Mouse (Mus musculus) midbrain, embryonic 13.5 days (tissue): ENCODE measurements at regions not wholly inside any gene's neighbourhood (a gene's known extent, or its start where the extent isn't known, plus 50 kb on each side); places are given as distances from the start of the nearest gene placed in this dataset.

Experiments
- ATAC-seq: fragments of 200-750 bp; cut with Nextera tagmentation; 2 replicates; pipeline ENCODE4 v1.8.0; 2017; ENCODE audit warnings: mild to moderate bottlenecking, moderate TSS enrichment, moderate library complexity
- H3K27ac ChIP-seq: fragments of 300-500 bp; sonication (generic); 2 replicates; pipeline ENCODE4 v1.5.1; 2015; ENCODE audit warnings: inconsistent platforms, mild to moderate bottlenecking, moderate library complexity
- H3K27me3 ChIP-seq: fragments of 300-500 bp; sonication (generic); 2 replicates; pipeline ENCODE4 v1.6.1; 2015; ENCODE audit warnings: mild to moderate bottlenecking, inconsistent platforms
- H3K36me3 ChIP-seq: fragments of 300-500 bp; sonication (generic); 2 replicates; pipeline ENCODE4 v1.6.1; 2015; ENCODE audit warnings: mild to moderate bottlenecking, inconsistent platforms
- H3K4me1 ChIP-seq: fragments of 300-500 bp; sonication (generic); replicated peaks from 2 replicates; pipeline ENCODE4 v1.6.1; 2015; ENCODE audit warnings: inconsistent platforms
- H3K4me2 ChIP-seq: fragments of 300-500 bp; sonication (generic); replicated peaks from 2 replicates; pipeline ENCODE4 v1.6.1; 2015; ENCODE audit warnings: moderate library complexity, mild to moderate bottlenecking, inconsistent platforms
- H3K4me3 ChIP-seq: fragments of 300-500 bp; sonication (generic); replicated peaks from 2 replicates; pipeline ENCODE4 v1.5.1; 2015; ENCODE audit warnings: mild to moderate bottlenecking, inconsistent platforms
- H3K9ac ChIP-seq: fragments of 300-500 bp; sonication (generic); replicated peaks from 2 replicates; pipeline ENCODE4 v1.6.1; 2015; ENCODE audit warnings: mild to moderate bottlenecking, inconsistent platforms
- H3K9me3 ChIP-seq: fragments of 300-500 bp; sonication (generic); 2 replicates; pipeline ENCODE4 v1.6.1; 2016; ENCODE audit warnings: mild to moderate bottlenecking, inconsistent platforms
- WGBS: fragments of 180-500 bp; shearing (Covaris S2); methylation state at CpG from one replicate; pipeline ENCODE4 v1.1.7; 2015; 5-methylcytosine and 5-hydroxymethylcytosine counted together

- H3K4me2 ChIP-seq, result no peak overlapping the region
- H3K36me3 ChIP-seq, result no peaks in the 10 kb centered on the region
- H3K27me3 ChIP-seq, result no peaks in the 10 kb centered on the region
- WGBS, result 90% methylated on average over 5 of the region's 5 CpGs
- ATAC-seq, result no peak
- no peaks in the 10 kb centered on the region for H3K4me1 ChIP-seq
- no peaks in the 10 kb centered on the region for H3K9me3 ChIP-seq
- H3K27ac ChIP-seq, result no peak overlapping the region
- H3K4me3 ChIP-seq, result no peak overlapping the region
- H3K9ac ChIP-seq, result no peak overlapping the region
Measured at GRCm38 (mm10) chr3:130976206-130976605, 134.1 kb upstream of the Lef1 start.

- no peak overlapping the region for H3K4me2 ChIP-seq
- ATAC-seq, result no peak
- H3K36me3 ChIP-seq, result no peaks in the 10 kb centered on the region
- no peak overlapping the region for H3K27ac ChIP-seq
- WGBS, result 83% methylated on average over 1 of the region's 1 CpGs
- H3K27me3 ChIP-seq, result no peaks in the 10 kb centered on the region
- no peaks in the 10 kb centered on the region for H3K9me3 ChIP-seq
- H3K9ac ChIP-seq, result no peak overlapping the region
- H3K4me3 ChIP-seq, result no peak overlapping the region
- no peaks in the 10 kb centered on the region for H3K4me1 ChIP-seq
Measured at GRCm38 (mm10) chr3:130975291-130975690, 135.0 kb upstream of the Lef1 start.

GRCm38 (mm10) chr3:130972126-130972525 is 138.1 kb upstream of the Lef1 start:
- no peak overlapping the region for H3K4me3 ChIP-seq
- no peak overlapping the region for H3K27ac ChIP-seq
- no peaks in the 10 kb centered on the region for H3K9me3 ChIP-seq
- WGBS, result 46% methylated on average over 2 of the region's 2 CpGs
- no peaks in the 10 kb centered on the region for H3K36me3 ChIP-seq
- no peak overlapping the region for H3K4me2 ChIP-seq
- H3K4me1 ChIP-seq, result 0 out of 2 replicates have a peak, but pooled peaks cover 3% of the 10 kb centered on the region
- ATAC-seq, result 0 out of 2 replicates have a peak, but pooled peaks have one; percentile 17
- H3K27me3 ChIP-seq, result no peaks in the 10 kb centered on the region
- no peak overlapping the region for H3K9ac ChIP-seq

GRCm38 (mm10) chr3:130965275-130965674 is 145.0 kb upstream of the Lef1 start:
- H3K9ac ChIP-seq, result no peak overlapping the region
- no peak for ATAC-seq
- peaks cover 50% of the 10 kb centered on the region for H3K4me1 ChIP-seq
- H3K27me3 ChIP-seq, result no peaks in the 10 kb centered on the region
- H3K27ac ChIP-seq, result peak overlapping the region; percentile 60; the same call in 1 of the 2 replicates
- H3K4me3 ChIP-seq, result no peak overlapping the region
- H3K4me2 ChIP-seq, result no peak overlapping the region
- WGBS, result 96% methylated on average over 3 of the region's 3 CpGs
- H3K36me3 ChIP-seq, result no peaks in the 10 kb centered on the region
- no peaks in the 10 kb centered on the region for H3K9me3 ChIP-seq

- Histone ChIP-seq H3K9ac (no peak overlapping the region), H3K36me3 (no peaks in the 10 kb centered on the region), H3K27me3 (no peaks in the 10 kb centered on the region), H3K4me3 (no peak overlapping the region), H3K27ac (peak overlapping the region; percentile 92), H3K9me3 (no peaks in the 10 kb centered on the region), H3K4me1 (peaks cover 50% of the 10 kb centered on the region), H3K4me2 (peak overlapping the region; percentile 49)
- no peak for ATAC-seq
- 58% methylated on average over 6 of the region's 6 CpGs for WGBS
Measured at GRCm38 (mm10) chr3:130964088-130964487, 146.2 kb upstream of the Lef1 start.

- Histone ChIP-seq H3K36me3 (no peaks in the 10 kb centered on the region), H3K4me3 (peak overlapping the region; percentile 21; the same call in 1 of the 2 replicates), H3K27me3 (no peaks in the 10 kb centered on the region), H3K4me1 (peaks cover 50% of the 10 kb centered on the region), H3K27ac (peak overlapping the region; percentile 92), H3K9ac (0 out of 2 replicates have a peak overlapping the region, but pooled peaks have one; percentile 36), H3K4me2 (peak overlapping the region; percentile 49), H3K9me3 (no peaks in the 10 kb centered on the region)
- peak; percentile 61 for ATAC-seq
- 6% methylated on average over 11 of the region's 11 CpGs for WGBS
Measured at GRCm38 (mm10) chr3:130963625-130964024, 146.6 kb upstream of the Lef1 start.

- no peak overlapping the region; the same call in 1 of the 2 replicates for H3K9ac ChIP-seq
- H3K36me3 ChIP-seq, result no peaks in the 10 kb centered on the region
- no peaks in the 10 kb centered on the region for H3K9me3 ChIP-seq
- H3K27ac ChIP-seq, result peak overlapping the region; percentile 92
- H3K4me1 ChIP-seq, result peaks cover 49% of the 10 kb centered on the region
- peak; percentile 74 for ATAC-seq
- H3K4me3 ChIP-seq, result peak overlapping the region; percentile 21; the same call in 1 of the 2 replicates
- 10% methylated on average over 12 of the region's 12 CpGs for WGBS
- peak overlapping the region; percentile 49 for H3K4me2 ChIP-seq
- H3K27me3 ChIP-seq, result no peaks in the 10 kb centered on the region
Measured at GRCm38 (mm10) chr3:130962701-130963472, 147.4 kb upstream of the Lef1 start.

GRCm38 (mm10) chr3:130962151-130962633 is 148.1 kb upstream of the Lef1 start:
- H3K27ac ChIP-seq, result peak overlapping the region; percentile 92
- H3K9me3 ChIP-seq, result no peaks in the 10 kb centered on the region
- WGBS, result 3% methylated on average over 14 of the region's 14 CpGs
- H3K4me3 ChIP-seq, result no peak overlapping the region
- no peaks in the 10 kb centered on the region for H3K36me3 ChIP-seq
- H3K9ac ChIP-seq, result peak overlapping the region; percentile 17; the same call in 1 of the 2 replicates
- ATAC-seq, result peak; percentile 77
- no peaks in the 10 kb centered on the region for H3K27me3 ChIP-seq
- H3K4me2 ChIP-seq, result peak overlapping the region; percentile 49
- peaks cover 46% of the 10 kb centered on the region for H3K4me1 ChIP-seq

- H3K9ac ChIP-seq, result no peak overlapping the region
- WGBS, result 12% methylated on average over 6 of the region's 6 CpGs
- H3K27me3 ChIP-seq, result no peaks in the 10 kb centered on the region
- ATAC-seq, result peak; percentile 59
- no peaks in the 10 kb centered on the region for H3K9me3 ChIP-seq
- peak overlapping the region; percentile 49; the same call in 1 of the 2 replicates for H3K4me2 ChIP-seq
- H3K4me3 ChIP-seq, result no peak overlapping the region
- peaks cover 46% of the 10 kb centered on the region for H3K4me1 ChIP-seq
- H3K36me3 ChIP-seq, result no peaks in the 10 kb centered on the region
- H3K27ac ChIP-seq, result peak overlapping the region; percentile 92
Measured at GRCm38 (mm10) chr3:130961704-130962103, 148.6 kb upstream of the Lef1 start.

GRCm38 (mm10) chr3:130955958-130956357 is 154.3 kb upstream of the Lef1 start:
- H3K27me3 ChIP-seq, result no peaks in the 10 kb centered on the region
- H3K9ac ChIP-seq, result no peak overlapping the region
- H3K4me3 ChIP-seq, result no peak overlapping the region
- peaks cover 3% of the 10 kb centered on the region; the same call in 1 of the 2 replicates for H3K9me3 ChIP-seq
- ATAC-seq, result no peak
- H3K27ac ChIP-seq, result no peak overlapping the region
- H3K36me3 ChIP-seq, result no peaks in the 10 kb centered on the region
- no peak overlapping the region for H3K4me2 ChIP-seq
- 84% methylated on average over 4 of the region's 4 CpGs for WGBS
- H3K4me1 ChIP-seq, result peaks cover 2% of the 10 kb centered on the region

GRCm38 (mm10) chr3:130951381-130951780 is 158.9 kb upstream of the Lef1 start:
- ATAC-seq, result no peak
- Histone ChIP-seq H3K4me3 (no peak overlapping the region), H3K36me3 (no peaks in the 10 kb centered on the region), H3K4me2 (no peak overlapping the region), H3K4me1 (peaks cover 10% of the 10 kb centered on the region), H3K9ac (no peak overlapping the region), H3K27ac (no peak overlapping the region), H3K27me3 (no peaks in the 10 kb centered on the region), H3K9me3 (peaks cover 3% of the 10 kb centered on the region; the same call in 1 of the 2 replicates)
- WGBS, result 69% methylated on average over 2 of the region's 2 CpGs

- 82% methylated on average over 6 of the region's 6 CpGs for WGBS
Measured at GRCm38 (mm10) chr3:130950872-130951271, 159.4 kb upstream of the Lef1 start.

More at GRCm38 (mm10) chr3:130950872-130951271, 159.4 kb upstream of the Lef1 start:
- peaks cover 15% of the 10 kb centered on the region for H3K4me1 ChIP-seq
- H3K36me3 ChIP-seq, result no peaks in the 10 kb centered on the region
- no peak overlapping the region for H3K27ac ChIP-seq
- H3K9ac ChIP-seq, result no peak overlapping the region
- no peaks in the 10 kb centered on the region for H3K27me3 ChIP-seq
- peaks cover 3% of the 10 kb centered on the region; the same call in 1 of the 2 replicates for H3K9me3 ChIP-seq
- H3K4me2 ChIP-seq, result no peak overlapping the region
- no peak for ATAC-seq
- no peak overlapping the region for H3K4me3 ChIP-seq
